Mouse (Mus musculus): ENCODE measurements around the gene Paxx. TPM values are rescaled to one million over a fixed set of nuclear protein-coding genes. Genes with fewer than 3 reads are reported as not detected.

Gene Paxx
- 74.5 TPM for polyA plus RNA-seq (2017; shearing (Covaris generic))

GRCm38 (mm10) chr2:25460551-25461309, at the start of gene Paxx:
Gene Paxx, minus strand, starts transcription at chr2:25461094.

GRCm38 (mm10) chr2:25501593-25502486, 40.9 kb upstream of the Paxx start, which contains the start of gene C8g:
Gene C8g, minus strand, starts transcription at chr2:25501719.

GRCm38 (mm10) chr2:25500576-25501405, 39.9 kb upstream of the Paxx start, which contains the start of gene Fbxw5:
Gene Fbxw5, plus strand, starts transcription at chr2:25500750.

GRCm38 (mm10) chr2:25493476-25493961, 32.6 kb upstream of the Paxx start, which contains the start of gene Lcn12:
Gene Lcn12, minus strand, starts transcription at chr2:25493911.

DNA sequence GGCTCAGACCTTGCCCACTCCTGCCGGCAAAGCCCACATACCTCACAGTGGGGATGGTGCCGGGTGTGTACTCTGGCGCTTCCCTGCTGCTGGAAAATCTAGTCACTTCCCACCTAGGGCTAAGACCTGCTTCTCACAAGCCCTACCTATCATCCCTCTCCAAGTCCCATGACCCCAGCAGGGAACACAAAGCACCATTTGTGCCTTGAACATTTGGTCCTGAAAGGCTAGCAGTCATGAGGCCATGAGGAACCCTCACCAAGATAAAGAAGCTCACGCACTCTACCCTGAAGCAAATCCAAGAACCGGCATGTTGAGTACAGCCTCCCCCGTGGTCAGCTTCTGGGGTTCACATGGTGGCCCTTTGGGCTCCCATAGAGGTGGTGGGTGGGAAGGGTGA, 9.1 kb upstream of the Paxx start, which contains the start of gene Ptgds:
Ptgds (minus strand) TSS at position 78 of the 400 bp plus-strand sequence.

GRCm38 (mm10) chr2:25456205-25456953, 4.5 kb downstream of the Paxx start, which contains the start of gene Clic3:
Gene Clic3, plus strand, starts transcription at chr2:25456838.

DNA sequence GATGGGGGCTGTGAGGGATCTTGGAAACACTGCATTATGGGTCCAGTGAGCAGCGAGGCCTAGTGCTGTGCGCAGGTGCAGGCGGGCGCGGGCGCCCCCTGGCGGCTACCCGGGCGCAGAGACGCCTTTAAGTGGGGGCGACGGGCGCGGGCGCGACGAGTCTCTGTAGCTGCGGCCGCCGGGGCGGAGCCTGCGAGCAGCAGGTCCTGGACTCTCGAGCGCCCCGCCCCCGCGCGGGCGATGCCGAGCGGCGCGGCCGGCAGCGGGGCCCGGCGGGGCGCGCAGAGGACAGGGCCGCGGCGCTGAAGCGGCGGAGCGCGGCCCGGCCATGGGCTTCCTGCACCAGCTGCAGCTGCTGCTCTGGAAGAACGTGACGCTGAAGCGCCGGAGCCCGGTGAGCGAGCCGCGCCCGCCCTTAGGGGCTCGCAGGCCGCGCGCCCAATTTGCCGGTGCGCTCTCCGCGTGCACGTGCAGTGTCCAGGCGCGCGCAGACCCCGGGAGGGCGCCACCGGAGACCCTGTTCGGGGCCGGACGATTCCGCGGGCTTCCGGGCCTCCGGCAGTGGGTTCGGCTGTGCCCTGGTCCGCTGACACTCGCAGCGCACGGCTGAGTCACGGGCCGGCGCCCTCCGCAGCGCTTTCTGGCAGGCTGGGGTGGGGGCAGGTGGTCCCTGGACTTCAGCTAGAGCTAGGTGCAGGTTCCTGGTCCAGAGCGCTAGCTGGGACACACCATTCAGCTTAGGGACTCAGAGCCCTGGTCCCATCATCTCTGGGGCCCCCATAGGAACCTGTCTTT, 32.3 kb downstream of the Paxx start, which contains the start of gene Abca2:
Abca2 (plus strand) TSS at position 262 of the 795 bp plus-strand sequence.

GRCm38 (mm10) chr2:25422587-25423410, 38.1 kb downstream of the Paxx start, which contains the start of gene Fut7:
Gene Fut7, plus strand, starts transcription at chr2:25423267.

Other genes starting within 250 kb of the Paxx start
- gene Nelfb, start 249.6 kb downstream of the Paxx start, polyA plus RNA-seq (2017; shearing (Covaris generic)): 97.1 TPM
- not detected for gene Stpg3, start 246.5 kb downstream of the Paxx start, polyA plus RNA-seq (2017; shearing (Covaris generic))
- not detected for gene Fam166a, start 242.3 kb downstream of the Paxx start, polyA plus RNA-seq (2017; shearing (Covaris generic))
- 99.9 TPM for gene Tubb4b, start 236.4 kb downstream of the Paxx start, polyA plus RNA-seq (2017; shearing (Covaris generic))
- not detected for gene Slc34a3, start 226.7 kb downstream of the Paxx start, polyA plus RNA-seq (2017; shearing (Covaris generic))
- not detected for gene Rnf224, start 224.3 kb downstream of the Paxx start, polyA plus RNA-seq (2017; shearing (Covaris generic))
- gene Rnf208, start 218.8 kb downstream of the Paxx start, polyA plus RNA-seq (2017; shearing (Covaris generic)): 0.37 TPM
- not detected for gene Cysrt1, start 218.6 kb downstream of the Paxx start, polyA plus RNA-seq (2017; shearing (Covaris generic))
- gene AL732309.1, start 214.2 kb downstream of the Paxx start, polyA plus RNA-seq (2017; shearing (Covaris generic)): 9.7 TPM
- gene Tmem203, start 205.7 kb downstream of the Paxx start, polyA plus RNA-seq (2017; shearing (Covaris generic)): 26.6 TPM
- 24.1 TPM for gene Tprn, start 198.5 kb downstream of the Paxx start, polyA plus RNA-seq (2017; shearing (Covaris generic))
- gene Ssna1, start 188.7 kb downstream of the Paxx start, polyA plus RNA-seq (2017; shearing (Covaris generic)): 81.2 TPM
- 101 TPM for gene Anapc2, start 188.6 kb downstream of the Paxx start, polyA plus RNA-seq (2017; shearing (Covaris generic))
- gene Tmem210, start 172.9 kb downstream of the Paxx start, polyA plus RNA-seq (2017; shearing (Covaris generic)): not detected
- gene Lrrc26, start 171.2 kb downstream of the Paxx start, polyA plus RNA-seq (2017; shearing (Covaris generic)): not detected
- gene Grin1, start 141.9 kb downstream of the Paxx start, polyA plus RNA-seq (2017; shearing (Covaris generic)): not detected
- 26.7 TPM for gene Man1b1, start 128.8 kb downstream of the Paxx start, polyA plus RNA-seq (2017; shearing (Covaris generic))
- gene Dpp7, start 104.7 kb downstream of the Paxx start, polyA plus RNA-seq (2017; shearing (Covaris generic)): 6.7 TPM
- 14.2 TPM for gene Uap1l1, start 95.4 kb downstream of the Paxx start, polyA plus RNA-seq (2017; shearing (Covaris generic))
- gene Sapcd2, start 88.8 kb downstream of the Paxx start, polyA plus RNA-seq (2017; shearing (Covaris generic)): not detected
- gene Entpd2, start 65.2 kb downstream of the Paxx start, polyA plus RNA-seq (2017; shearing (Covaris generic)): not detected
- gene Npdc1, start 61.7 kb downstream of the Paxx start, polyA plus RNA-seq (2017; shearing (Covaris generic)): 0.47 TPM
- gene Fut7, start 37.8 kb downstream of the Paxx start, polyA plus RNA-seq (2017; shearing (Covaris generic)): not detected
- 44.9 TPM for gene Abca2, start 32.4 kb downstream of the Paxx start, polyA plus RNA-seq (2017; shearing (Covaris generic))
- 5.1 TPM for gene Clic3, start 4.3 kb downstream of the Paxx start, polyA plus RNA-seq (2017; shearing (Covaris generic))
- gene Ptgds, start 9.0 kb upstream of the Paxx start, polyA plus RNA-seq (2017; shearing (Covaris generic)): not detected
- gene Lcn12, start 32.8 kb upstream of the Paxx start, polyA plus RNA-seq (2017; shearing (Covaris generic)): not detected
- gene Fbxw5, start 39.7 kb upstream of the Paxx start, polyA plus RNA-seq (2017; shearing (Covaris generic)): 82.7 TPM
- 5.6 TPM for gene C8g, start 40.6 kb upstream of the Paxx start, polyA plus RNA-seq (2017; shearing (Covaris generic))
- gene Traf2, start 85.8 kb upstream of the Paxx start, polyA plus RNA-seq (2017; shearing (Covaris generic)): 61.5 TPM
- gene Edf1, start 96.8 kb upstream of the Paxx start, polyA plus RNA-seq (2017; shearing (Covaris generic)): 170 TPM
- gene Mamdc4, start 113.8 kb upstream of the Paxx start, polyA plus RNA-seq (2017; shearing (Covaris generic)): 1.4 TPM
- 55.4 TPM for gene Phpt1, start 114.1 kb upstream of the Paxx start, polyA plus RNA-seq (2017; shearing (Covaris generic))
- gene Ajm1, start 120.7 kb upstream of the Paxx start, polyA plus RNA-seq (2017; shearing (Covaris generic)): 0.17 TPM
- gene Rabl6, start 147.4 kb upstream of the Paxx start, polyA plus RNA-seq (2017; shearing (Covaris generic)): 59.7 TPM
- gene Ccdc183, start 156.6 kb upstream of the Paxx start, polyA plus RNA-seq (2017; shearing (Covaris generic)): not detected
- 2.2 TPM for gene Tmem141, start 160.9 kb upstream of the Paxx start, polyA plus RNA-seq (2017; shearing (Covaris generic))
- not detected for gene Fcna, start 166.9 kb upstream of the Paxx start, polyA plus RNA-seq (2017; shearing (Covaris generic))
- gene Lcn8, start 192.0 kb upstream of the Paxx start, polyA plus RNA-seq (2017; shearing (Covaris generic)): not detected
- gene Lcn5, start 196.9 kb upstream of the Paxx start, polyA plus RNA-seq (2017; shearing (Covaris generic)): not detected
- gene Lcn6, start 215.7 kb upstream of the Paxx start, polyA plus RNA-seq (2017; shearing (Covaris generic)): not detected
- not detected for gene Lcn10, start 221.6 kb upstream of the Paxx start, polyA plus RNA-seq (2017; shearing (Covaris generic))
- not detected for gene Obp2a, start 238.9 kb upstream of the Paxx start, polyA plus RNA-seq (2017; shearing (Covaris generic))
- gene Bmyc, start 245.6 kb upstream of the Paxx start, polyA plus RNA-seq (2017; shearing (Covaris generic)): 27.5 TPM